Mouse (Mus musculus): ENCODE results near the gene Rfx4.

The Rfx4 gene

GRCm38 (mm10) chr10:84758483-84759431 is 2.9 kb downstream of the Rfx4 start:
- peak; percentile 68 for DNase-seq (ENCODE audit: low spot score)

GRCm38 (mm10) chr10:84759511-84760117 is 3.8 kb downstream of the Rfx4 start:
- peak; percentile 60 for DNase-seq (ENCODE audit: low spot score)

- DNase-seq (ENCODE audit: low spot score) = peak; percentile 78
These were observed 4.6 kb downstream of the Rfx4 start for GRCm38 (mm10) chr10:84760118-84761111.

GRCm38 (mm10) chr10:84768766-84769165 is 12.9 kb downstream of the Rfx4 start:
- no peak for DNase-seq (ENCODE audit: low spot score)

GRCm38 (mm10) chr10:84772380-84773130 is 16.7 kb downstream of the Rfx4 start:
- peak; percentile 23 for DNase-seq (ENCODE audit: low spot score)

GRCm38 (mm10) chr10:84773889-84774288 is 18.0 kb downstream of the Rfx4 start:
- DNase-seq (ENCODE audit: low spot score) = no peak

GRCm38 (mm10) chr10:84774573-84774972 is 18.7 kb downstream of the Rfx4 start:
- DNase-seq (ENCODE audit: low spot score) = no peak

- no peak for DNase-seq (ENCODE audit: low spot score)
These were observed 21.2 kb downstream of the Rfx4 start for GRCm38 (mm10) chr10:84777109-84777508.

- DNase-seq (ENCODE audit: low spot score) = no peak
These were observed 22.1 kb downstream of the Rfx4 start for GRCm38 (mm10) chr10:84777974-84778373.

GRCm38 (mm10) chr10:84780828-84781227 is 25.0 kb downstream of the Rfx4 start:
- no peak for DNase-seq (ENCODE audit: low spot score)

GRCm38 (mm10) chr10:84785339-84785738 is 29.5 kb downstream of the Rfx4 start:
- no peak for DNase-seq (ENCODE audit: low spot score)

- no peak for DNase-seq (ENCODE audit: low spot score)
These were observed 34.5 kb downstream of the Rfx4 start for GRCm38 (mm10) chr10:84790323-84790722.

- DNase-seq (ENCODE audit: low spot score) = no peak
These were observed 35.3 kb downstream of the Rfx4 start for GRCm38 (mm10) chr10:84791181-84791580.

- DNase-seq (ENCODE audit: low spot score) = no peak
These were observed 45.7 kb downstream of the Rfx4 start for GRCm38 (mm10) chr10:84801521-84801920.

GRCm38 (mm10) chr10:84803216-84803844 is 47.5 kb downstream of the Rfx4 start:
- DNase-seq (ENCODE audit: low spot score) = no peak

GRCm38 (mm10) chr10:84805576-84805975 is 49.7 kb downstream of the Rfx4 start:
- DNase-seq (ENCODE audit: low spot score) = no peak

- no peak for DNase-seq (ENCODE audit: low spot score)
These were observed 51.3 kb downstream of the Rfx4 start for GRCm38 (mm10) chr10:84807206-84807605.

- DNase-seq (ENCODE audit: low spot score) = no peak
These were observed 54.4 kb downstream of the Rfx4 start for GRCm38 (mm10) chr10:84810030-84810849.

- no peak for DNase-seq (ENCODE audit: low spot score)
These were observed 55.5 kb downstream of the Rfx4 start for GRCm38 (mm10) chr10:84811171-84811912.

Measured in embryo, embryonic 10.5 days (tissue).